Mouse (Mus musculus) ES-Bruce4 (cell line): ENCODE measurements at regions not wholly inside any gene's neighbourhood (a gene's known extent, or its start where the extent isn't known, plus 50 kb on each side); places are given as distances from the start of the nearest gene placed in this dataset.
A peak's percentile ranks its signal among the peaks of the same experiment; 100 is the strongest.

Experiments
- H3K27ac ChIP-seq: 2 replicates; pipeline ENCODE4 v1.5.1; 2012; ENCODE audit warnings: low read length, inconsistent platforms; ENCODE audit not compliant: insufficient read depth
- H3K27me3 ChIP-seq: 2 replicates; pipeline ENCODE4 v1.6.1; 2012; ENCODE audit warnings: mild to moderate bottlenecking, low read length, inconsistent platforms; ENCODE audit not compliant: control insufficient read depth, poor library complexity, insufficient read depth, severe bottlenecking
- H3K36me3 ChIP-seq: 2 replicates; pipeline ENCODE4 v1.6.1; 2012; ENCODE audit warnings: inconsistent platforms, mild to moderate bottlenecking, low read length, moderate library complexity; ENCODE audit not compliant: control insufficient read depth, poor library complexity, insufficient read depth, severe bottlenecking
- H3K4me1 ChIP-seq: one replicate; pipeline ENCODE4 v1.8.1; 2011; ENCODE audit warnings: low read length; ENCODE audit not compliant: control insufficient read depth, insufficient read depth
- H3K4me3 ChIP-seq: 2 replicates; pipeline ENCODE4 v1.5.1; 2011; ENCODE audit warnings: low read depth, mild to moderate bottlenecking, low read length
- H3K9ac ChIP-seq: 2 replicates; pipeline ENCODE4 v1.6.1; 2012; ENCODE audit warnings: low read depth, mild to moderate bottlenecking, inconsistent platforms; ENCODE audit not compliant: poor library complexity, severe bottlenecking
- H3K9me3 ChIP-seq: replicated peaks from 2 replicates; pipeline ENCODE4 v1.6.1; 2012; ENCODE audit warnings: mild to moderate bottlenecking, low read length, inconsistent platforms; ENCODE audit not compliant: control insufficient read depth, poor library complexity, insufficient read depth, severe bottlenecking
- CTCF ChIP-seq: IDR thresholded peaks from one replicate; pipeline ENCODE4 v1.8.1; 2011; ENCODE audit warnings: low read depth, low read length
- EP300 ChIP-seq: IDR thresholded peaks from 2 replicates; pipeline ENCODE4 v1.6.1; 2011; ENCODE audit warnings: low read depth, low read length; ENCODE audit not compliant: insufficient read depth
- POLR2A ChIP-seq: IDR thresholded peaks from one replicate; pipeline ENCODE4 v1.8.1; 2011; ENCODE audit warnings: low read length; ENCODE audit not compliant: insufficient read depth

DNA sequence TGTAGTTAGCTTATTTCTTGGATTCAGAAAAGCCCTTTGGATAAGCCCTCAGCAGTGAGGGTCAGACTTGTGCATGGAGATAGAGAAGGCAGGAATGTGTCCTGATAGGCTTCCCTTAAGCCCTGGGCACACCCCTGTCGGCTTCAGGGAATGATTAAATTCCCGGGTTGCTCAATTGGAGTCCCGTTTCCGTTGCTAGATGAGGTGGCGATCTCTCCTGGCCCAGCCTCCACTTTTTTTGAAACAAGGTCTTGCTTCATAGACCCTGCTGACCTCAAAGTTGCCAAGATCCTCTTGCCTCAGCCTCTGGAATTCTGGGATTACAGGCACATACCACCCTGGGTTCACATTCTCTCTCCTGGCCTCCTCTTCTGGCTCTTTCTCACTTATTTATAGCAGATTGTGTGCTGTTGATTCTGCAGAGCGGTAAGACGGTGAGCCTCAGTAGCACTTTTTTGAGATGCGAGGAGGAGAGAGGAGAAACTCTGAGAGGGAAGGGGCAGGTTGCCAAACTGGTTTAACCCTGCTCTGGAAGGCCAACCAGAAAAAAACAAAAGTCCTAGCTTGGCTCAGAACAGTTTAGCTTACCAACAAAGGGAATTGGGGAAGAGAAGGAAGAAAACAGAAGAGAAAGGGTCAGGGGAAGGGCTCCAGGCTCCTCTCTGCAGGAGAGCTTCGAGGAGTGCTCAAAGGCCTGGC, 73.9 kb downstream of the Zfp281 start:
- H3K27ac ChIP-seq: peak overlapping the region; percentile 100
- H3K9me3 ChIP-seq: no peaks in the 10 kb centered on the region
- peaks cover 9% of the 10 kb centered on the region for H3K36me3 ChIP-seq
- H3K27me3 ChIP-seq: no peaks in the 10 kb centered on the region
- peak overlapping the region; percentile 70 for H3K4me3 ChIP-seq
- H3K9ac ChIP-seq: peak overlapping the region; percentile 92
- no peaks in the 10 kb centered on the region for H3K4me1 ChIP-seq
- peak; percentile 54 for TF ChIP-seq EP300
- TF ChIP-seq CTCF: no peak

GRCm38 (mm10) chr1:136699153-136699524, 74.4 kb downstream of the Zfp281 start:
- Histone ChIP-seq H3K9me3 (no peaks in the 10 kb centered on the region), H3K36me3 (peaks cover 9% of the 10 kb centered on the region), H3K27ac (peak overlapping the region; percentile 100), H3K9ac (peak overlapping the region; percentile 92), H3K27me3 (no peaks in the 10 kb centered on the region), H3K4me3 (peak overlapping the region; percentile 70), H3K4me1 (no peaks in the 10 kb centered on the region)
- TF ChIP-seq CTCF (no peak), POLR2A (no peak), EP300 (no peak)

DNA sequence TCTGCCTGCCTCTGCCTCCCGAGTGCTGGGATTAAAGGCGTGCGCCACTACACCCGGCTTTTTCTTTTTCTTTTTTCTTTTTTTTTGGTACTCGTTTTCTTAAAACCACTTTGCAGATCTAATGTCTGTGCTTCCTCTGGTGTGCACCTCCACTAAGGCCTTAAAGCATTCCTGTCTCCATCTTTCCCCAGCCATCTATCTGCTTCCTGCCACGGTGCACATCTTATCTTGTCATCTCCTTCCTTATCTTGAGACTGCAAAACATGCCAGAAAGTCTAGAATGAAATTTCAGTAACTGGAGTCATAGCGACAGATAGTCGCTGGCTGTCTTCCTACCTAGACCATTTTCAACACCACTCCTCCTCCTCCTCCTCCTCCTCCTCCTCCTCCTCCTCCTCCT, 74.9 kb downstream of the Zfp281 start:
- TF ChIP-seq POLR2A: no peak
- no peak for TF ChIP-seq CTCF
- no peak for TF ChIP-seq EP300
- no peaks in the 10 kb centered on the region for H3K9me3 ChIP-seq
- peak overlapping the region; percentile 100 for H3K27ac ChIP-seq
- H3K36me3 ChIP-seq: peaks cover 9% of the 10 kb centered on the region
- peak overlapping the region; percentile 92 for H3K9ac ChIP-seq
- H3K4me3 ChIP-seq: peak overlapping the region; percentile 18; the same call in 1 of the 2 replicates
- H3K4me1 ChIP-seq: no peaks in the 10 kb centered on the region
- no peaks in the 10 kb centered on the region for H3K27me3 ChIP-seq

DNA sequence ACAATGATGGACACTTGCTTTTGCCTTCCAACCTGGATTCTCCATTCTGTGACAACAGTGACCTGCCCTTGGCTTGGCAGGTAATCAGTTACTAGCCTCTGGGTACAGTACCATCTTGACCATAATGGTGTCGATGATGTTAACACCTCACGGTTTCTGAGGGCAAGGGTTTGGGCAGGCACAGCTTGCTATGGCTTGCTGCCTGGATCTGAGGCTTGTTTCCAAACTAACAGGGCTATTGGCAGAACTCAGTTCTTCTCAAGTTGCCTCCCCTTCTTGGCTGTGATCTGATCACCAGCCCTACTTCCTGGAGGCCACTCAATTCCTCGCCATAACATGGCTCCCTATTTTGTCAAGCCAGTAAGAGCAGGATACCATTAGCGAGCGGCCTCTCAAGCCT, 79.4 kb downstream of the Zfp281 start:
- no peak overlapping the region; the same call in 1 of the 2 replicates for H3K27ac ChIP-seq
- TF ChIP-seq EP300: no peak
- TF ChIP-seq POLR2A: no peak
- no peak for TF ChIP-seq CTCF
- peaks cover 27% of the 10 kb centered on the region for H3K36me3 ChIP-seq
- no peak overlapping the region for H3K4me3 ChIP-seq
- peaks cover 2% of the 10 kb centered on the region for H3K4me1 ChIP-seq
- H3K9ac ChIP-seq: no peak overlapping the region
- no peaks in the 10 kb centered on the region for H3K9me3 ChIP-seq
- H3K27me3 ChIP-seq: no peaks in the 10 kb centered on the region

DNA sequence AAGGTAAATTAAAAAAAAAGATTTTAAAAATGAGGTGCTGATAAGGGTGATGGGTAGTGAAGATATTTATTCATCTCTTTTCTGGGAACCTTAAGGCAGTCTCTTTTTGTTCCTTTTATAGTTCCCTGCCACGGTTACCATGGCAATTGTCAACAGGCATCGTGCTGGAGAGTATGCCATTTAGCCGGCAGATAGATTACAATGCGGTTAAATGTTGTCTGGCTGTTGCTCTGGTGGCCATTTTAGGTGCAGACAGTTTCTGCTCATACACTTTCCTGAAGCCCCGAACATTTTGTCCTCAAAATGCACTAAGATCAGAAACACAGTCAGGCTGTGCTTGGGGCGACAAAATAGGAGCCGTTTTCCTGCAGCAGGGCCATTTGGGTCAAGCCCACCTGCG, 81.8 kb downstream of the Zfp281 start:
- Histone ChIP-seq H3K27me3 (no peaks in the 10 kb centered on the region), H3K9ac (peak overlapping the region; percentile 46), H3K36me3 (peaks cover 31% of the 10 kb centered on the region), H3K27ac (peak overlapping the region; percentile 92), H3K9me3 (no peaks in the 10 kb centered on the region), H3K4me1 (peaks cover 2% of the 10 kb centered on the region), H3K4me3 (peak overlapping the region; percentile 64)
- TF ChIP-seq POLR2A (no peak), EP300 (no peak), CTCF (no peak)

- H3K4me1 ChIP-seq: peaks cover 2% of the 10 kb centered on the region
- peak overlapping the region; percentile 46; the same call in 1 of the 2 replicates for H3K9ac ChIP-seq
- H3K4me3 ChIP-seq: peak overlapping the region; percentile 78
- peaks cover 38% of the 10 kb centered on the region for H3K36me3 ChIP-seq
- no peaks in the 10 kb centered on the region for H3K27me3 ChIP-seq
- no peaks in the 10 kb centered on the region for H3K9me3 ChIP-seq
- TF ChIP-seq CTCF (no peak), EP300 (peak; percentile 50; the same call in 1 of the 2 replicates), POLR2A (peak; percentile 97)
- peak overlapping the region; percentile 92 for H3K27ac ChIP-seq
These were observed 82.7 kb downstream of the Zfp281 start for GRCm38 (mm10) chr1:136707394-136707793.

- TF ChIP-seq CTCF (no peak), POLR2A (no peak), EP300 (no peak)
- peak overlapping the region; percentile 78 for H3K4me3 ChIP-seq
- H3K9me3 ChIP-seq: no peaks in the 10 kb centered on the region
- H3K9ac ChIP-seq: peak overlapping the region; percentile 21; the same call in 1 of the 2 replicates
- H3K27ac ChIP-seq: peak overlapping the region; percentile 23
- peaks cover 36% of the 10 kb centered on the region for H3K36me3 ChIP-seq
- H3K4me1 ChIP-seq: peaks cover 2% of the 10 kb centered on the region
- no peaks in the 10 kb centered on the region for H3K27me3 ChIP-seq
These were observed 83.2 kb downstream of the Zfp281 start for GRCm38 (mm10) chr1:136707866-136708265.
